Mouse (Mus musculus): Measurements from ENCODE around the gene Sdk2.

Sdk2 gene

DNA sequence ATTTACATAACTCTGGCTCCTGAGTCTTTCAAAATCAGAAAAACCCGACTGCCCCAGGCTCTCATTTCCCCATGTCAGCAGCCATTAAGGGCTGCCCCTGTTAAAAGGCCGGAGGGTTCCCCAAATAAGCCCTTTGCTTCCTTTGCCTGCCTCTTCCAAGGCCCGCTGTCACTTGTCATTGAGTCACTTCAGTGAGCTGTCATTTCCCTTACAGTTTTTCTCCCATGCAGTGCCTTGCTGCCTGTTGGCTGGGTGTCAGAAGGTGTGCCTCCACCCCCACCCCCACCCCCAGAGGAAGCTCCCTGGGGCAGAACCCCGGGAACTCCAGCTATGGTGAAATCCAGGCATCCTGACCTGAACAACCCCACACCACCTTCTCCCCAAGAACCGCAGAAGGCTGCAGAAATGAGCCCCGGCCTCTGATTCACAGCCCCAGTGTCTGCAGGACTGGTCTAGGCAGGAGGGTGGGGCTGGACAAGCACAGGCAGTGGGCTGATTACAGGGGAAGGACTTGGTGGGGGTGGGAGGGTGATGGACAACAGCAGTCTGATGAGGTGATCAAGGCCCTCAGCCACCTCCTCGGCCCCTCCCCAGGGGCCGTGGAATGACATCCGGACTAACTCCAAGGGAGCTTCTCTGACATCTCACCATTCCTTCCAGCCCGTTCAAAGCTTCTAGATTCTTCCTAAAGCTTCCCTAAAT lies 300.4 kb downstream of the Sdk2 start:
- no peak for DNase-seq (ENCODE audit: low spot score in 2 of 2)

DNA sequence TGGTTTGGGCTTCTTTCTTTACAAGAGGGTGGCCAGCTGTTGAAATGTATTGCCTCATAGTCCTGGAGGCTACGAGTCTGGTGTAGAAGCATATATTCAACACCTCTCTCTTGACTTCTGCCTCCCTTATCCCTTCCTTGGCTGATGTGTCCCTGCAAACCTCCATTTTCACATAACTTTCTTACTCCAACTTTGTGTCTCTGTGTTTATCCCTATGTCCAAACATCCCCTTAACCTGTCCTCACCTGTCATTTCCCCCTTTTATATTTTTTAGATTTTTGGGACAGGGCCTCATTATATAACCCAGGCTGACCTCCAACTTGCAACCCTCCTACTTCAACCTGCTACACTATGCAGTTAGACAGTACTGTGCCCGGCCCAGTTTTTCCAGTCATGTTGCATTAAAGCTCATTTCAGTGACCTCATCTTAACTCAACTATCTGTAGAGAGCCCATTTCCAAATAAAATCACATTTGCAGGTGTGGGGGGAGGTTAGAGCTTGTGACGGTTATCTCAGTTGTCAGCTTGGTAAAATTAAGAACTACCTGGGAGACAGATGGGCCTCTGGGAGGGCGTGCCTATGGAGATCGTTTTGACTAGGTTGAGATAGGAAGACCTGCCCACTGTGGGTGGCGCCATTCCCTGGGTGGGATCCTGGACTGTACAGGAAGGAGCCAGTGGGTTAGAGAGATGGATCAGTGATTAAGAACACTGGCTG lies 302.6 kb downstream of the Sdk2 start:
- DNase-seq (ENCODE audit: low spot score in 2 of 2) = no peak

DNA sequence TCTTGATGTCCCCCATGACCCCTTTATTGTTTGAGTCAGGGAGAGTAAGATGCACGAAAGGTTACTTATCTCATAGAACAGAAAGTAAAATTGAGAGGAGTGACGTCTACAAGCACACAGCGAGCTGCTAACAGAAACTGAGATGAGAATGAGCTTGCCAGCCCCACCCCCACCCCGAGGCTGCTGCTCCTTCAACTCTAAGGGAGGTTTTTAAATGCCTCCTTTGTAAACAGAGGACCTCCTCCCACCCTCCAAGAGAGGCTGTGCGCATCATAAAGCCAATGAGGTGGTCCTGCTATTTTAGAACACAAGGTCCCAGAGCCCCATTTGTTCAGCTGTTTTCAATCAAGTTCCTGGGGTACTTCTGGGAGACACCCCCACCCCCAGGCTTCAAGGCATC lies 303.4 kb downstream of the Sdk2 start:
- no peak for DNase-seq (ENCODE audit: low spot score in 2 of 2)

DNA sequence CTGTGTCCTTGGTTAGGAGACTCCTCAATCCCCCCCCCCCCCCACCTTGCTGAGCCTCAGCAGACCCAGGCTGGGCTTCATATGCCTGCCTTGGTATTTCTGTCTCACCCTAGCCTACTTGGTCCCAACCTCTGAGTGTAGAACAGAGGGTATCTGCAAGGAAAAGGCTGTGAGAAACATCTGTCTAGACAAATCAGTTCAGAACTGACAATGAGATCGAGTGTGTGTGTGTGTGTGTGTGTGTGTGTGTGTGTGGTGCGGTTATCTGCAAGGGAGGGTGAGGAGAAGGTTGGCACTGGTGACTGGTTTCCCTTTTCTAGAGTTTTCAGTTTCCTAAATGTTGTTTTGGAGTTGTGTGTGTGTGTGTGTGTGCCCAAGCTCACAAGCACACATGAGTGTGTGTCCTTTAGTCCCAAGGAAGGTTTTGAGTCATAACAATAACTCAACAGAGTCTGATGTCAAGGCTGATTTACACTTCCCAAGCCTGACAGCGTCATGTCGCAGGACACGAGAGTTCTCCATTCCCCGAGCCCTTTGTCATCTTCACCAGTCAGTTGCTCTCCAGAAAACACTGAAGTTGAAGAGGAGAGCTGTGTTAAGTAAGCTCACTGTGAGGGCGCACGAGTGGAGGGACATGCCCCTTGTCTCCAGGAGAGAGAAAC lies 304.6 kb downstream of the Sdk2 start:
- no peak for DNase-seq (ENCODE audit: low spot score in 2 of 2)

DNA sequence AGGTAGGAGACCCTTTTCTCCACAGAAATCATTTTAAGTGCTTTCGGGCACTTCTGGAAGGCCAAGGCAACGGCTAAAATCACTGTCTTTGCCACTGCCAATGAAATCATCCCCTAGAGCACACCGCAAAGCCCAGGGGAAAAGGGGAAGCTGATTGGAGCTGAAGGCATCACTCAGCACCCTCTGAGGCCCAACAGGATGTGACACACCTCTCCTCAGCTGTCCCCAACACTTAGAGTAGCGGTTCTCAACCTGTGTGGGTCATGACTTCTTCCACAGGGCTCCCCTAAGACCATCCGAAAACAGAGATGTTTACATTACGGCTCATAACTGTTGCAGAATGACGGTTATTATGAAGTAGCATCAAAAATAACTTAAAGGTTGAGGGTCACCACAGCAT lies 305.2 kb downstream of the Sdk2 start:
- DNase-seq (ENCODE audit: low spot score in 2 of 2) = no peak

DNA sequence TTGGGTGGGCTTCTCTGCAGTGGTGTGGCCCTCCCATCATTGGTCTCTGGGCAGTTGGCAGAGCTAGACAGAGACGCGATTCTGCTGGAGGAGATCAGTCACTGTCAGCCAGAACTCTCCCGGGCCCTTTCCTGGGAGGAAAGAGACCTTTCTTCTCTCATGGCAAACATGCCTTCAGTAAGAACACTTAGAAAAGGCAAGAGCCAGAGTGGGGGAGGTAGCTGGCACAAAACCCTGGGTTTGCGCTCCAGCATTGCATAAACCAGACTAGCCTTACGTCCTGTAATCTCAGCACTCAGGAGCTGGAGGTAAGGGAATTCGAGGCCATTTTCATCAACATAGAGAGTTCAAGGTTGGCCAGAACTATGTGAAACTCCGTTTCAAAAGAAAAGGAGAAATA lies 306.4 kb downstream of the Sdk2 start:
- DNase-seq (ENCODE audit: low spot score in 2 of 2) = no peak

DNA sequence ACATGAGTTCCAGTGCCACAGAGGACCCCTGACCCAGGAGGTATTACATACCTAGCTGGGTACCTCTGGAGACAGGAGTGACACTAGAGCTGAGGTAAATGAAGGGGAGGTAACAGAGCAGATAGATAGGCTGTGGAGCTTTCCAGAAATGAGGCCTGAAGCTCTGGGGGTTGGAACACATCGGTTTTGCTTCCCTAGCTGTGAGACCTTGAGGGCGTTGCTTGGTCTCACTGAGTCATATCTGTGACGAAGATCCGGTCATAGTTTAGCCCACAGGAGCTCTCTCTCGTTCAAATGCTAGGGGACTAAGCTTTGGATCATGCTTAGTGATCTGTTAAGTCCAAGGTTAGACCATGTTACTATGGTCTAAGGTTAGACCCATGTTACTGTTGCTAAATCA lies 308.0 kb downstream of the Sdk2 start:
- DNase-seq (ENCODE audit: low spot score in 2 of 2) = no peak

DNA sequence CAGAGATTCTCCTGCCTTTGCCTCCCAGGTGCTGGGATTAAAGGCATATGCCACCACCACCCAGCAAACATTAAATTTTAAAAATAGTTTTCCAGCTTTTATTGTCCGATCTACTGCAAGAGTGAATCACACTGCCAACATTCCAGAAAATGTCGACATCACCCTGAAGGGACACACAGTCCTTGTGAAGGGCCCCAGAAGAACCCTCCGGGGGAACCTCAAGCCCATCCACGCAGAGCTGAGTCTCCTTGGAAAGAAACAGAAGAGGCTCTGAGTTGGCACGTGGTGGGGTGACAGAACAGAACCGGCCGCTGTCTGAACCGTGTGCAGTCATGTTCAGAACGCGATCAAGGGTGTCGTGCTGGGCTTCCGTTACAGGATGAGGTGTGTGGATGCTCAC lies 310.3 kb downstream of the Sdk2 start:
- no peak for DNase-seq (ENCODE audit: low spot score in 2 of 2)

DNA sequence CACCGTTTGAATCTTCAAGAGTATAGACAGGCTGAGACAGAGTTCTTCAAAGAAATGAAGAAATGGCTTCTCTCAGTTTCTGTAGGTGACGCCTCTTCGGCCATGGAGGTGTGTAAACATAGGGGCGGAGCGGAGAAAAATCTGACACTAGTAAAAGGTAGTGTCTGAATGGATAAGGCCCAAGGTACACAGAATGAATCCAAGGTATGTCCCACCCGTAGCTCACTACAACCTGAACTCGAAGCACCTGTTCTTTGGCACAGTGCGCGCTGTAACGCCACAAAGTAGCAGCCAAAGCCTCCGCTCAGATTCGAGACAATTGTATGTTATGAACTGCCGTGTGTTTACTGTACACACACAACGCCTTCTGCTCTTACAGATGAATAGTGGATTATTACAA lies 311.0 kb downstream of the Sdk2 start:
- DNase-seq (ENCODE audit: low spot score in 2 of 2) = no peak

DNA sequence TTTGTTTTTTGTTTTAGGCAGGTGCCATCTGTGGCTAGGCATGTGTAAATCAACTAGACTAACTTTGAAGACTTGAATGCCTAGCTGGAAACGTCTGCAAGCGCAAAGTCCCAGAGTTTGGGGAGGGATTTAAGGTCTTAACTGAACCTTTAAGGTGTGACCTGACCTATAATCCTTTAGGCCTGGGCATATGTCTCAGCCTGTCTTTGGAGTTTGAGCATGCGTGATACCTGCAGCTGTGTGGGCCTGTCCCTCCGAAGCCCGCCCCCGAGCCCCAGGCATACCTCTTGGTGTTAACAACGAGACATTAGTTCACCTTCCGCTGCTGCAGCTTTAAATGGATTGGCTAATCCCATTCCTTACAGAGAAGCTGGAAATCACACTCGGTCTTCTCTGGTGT lies 312.0 kb downstream of the Sdk2 start:
- DNase-seq (ENCODE audit: low spot score in 2 of 2) = no peak

DNA sequence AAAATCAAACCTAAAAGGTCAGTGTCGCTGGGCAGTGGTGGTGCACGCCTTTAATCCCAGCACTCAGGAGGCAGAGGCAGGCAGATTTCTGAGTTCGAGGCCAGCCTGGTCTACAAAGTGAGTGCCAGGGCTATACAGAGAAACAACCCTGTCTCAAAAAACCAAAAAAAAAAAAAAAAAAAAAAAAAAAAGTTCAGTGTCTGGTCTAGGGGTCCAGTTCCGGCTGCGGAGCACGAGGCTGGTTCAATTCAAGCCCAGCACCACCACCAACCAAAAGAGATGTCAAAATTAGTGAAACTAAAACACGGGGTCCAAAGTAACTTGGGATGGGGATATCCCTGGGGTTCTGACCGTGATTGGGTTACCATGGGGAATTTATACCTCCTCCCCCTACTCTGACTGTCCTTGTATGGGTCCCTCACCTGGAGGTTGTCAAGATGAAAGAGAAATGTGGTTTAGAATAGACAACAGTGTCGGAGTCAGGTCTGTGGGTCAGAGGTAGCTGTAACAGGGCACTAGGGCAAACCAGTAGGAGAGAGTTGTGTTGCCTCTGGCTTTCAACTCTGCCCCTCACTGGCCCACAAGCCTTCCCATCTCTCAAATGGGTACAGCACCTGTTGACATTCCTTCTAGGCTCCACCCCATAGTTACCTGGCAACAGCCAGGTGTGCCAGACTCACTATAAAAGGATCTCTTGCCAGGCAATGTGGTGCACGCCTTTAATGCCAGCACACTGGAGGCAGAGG lies 314.0 kb downstream of the Sdk2 start:
- DNase-seq (ENCODE audit: low spot score in 2 of 2) = no peak

DNA sequence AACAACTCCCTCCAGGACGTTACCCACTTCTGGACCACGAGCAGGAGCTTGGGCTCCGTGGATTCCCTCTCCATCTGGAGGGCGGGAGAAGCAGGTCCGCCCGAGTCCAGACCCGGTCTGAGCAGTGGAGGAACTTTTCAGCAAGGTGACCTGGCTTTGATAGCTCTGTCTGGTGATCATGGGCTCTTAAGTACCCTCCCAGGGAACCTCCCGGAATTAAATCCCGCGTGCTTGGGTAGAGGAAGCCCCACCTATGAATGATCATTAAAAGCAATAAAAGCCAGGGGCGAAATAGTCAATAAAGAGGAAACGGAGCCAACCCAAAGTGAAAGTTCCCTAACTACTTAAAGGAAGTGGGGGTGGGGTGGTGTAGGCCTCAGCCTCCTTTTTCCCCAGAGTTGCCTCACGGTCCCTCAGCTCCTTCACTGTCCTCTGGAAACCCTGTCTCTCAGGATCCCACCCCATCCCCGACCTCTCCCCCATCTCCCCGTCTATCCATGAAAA lies 314.6 kb downstream of the Sdk2 start:
- no peak for DNase-seq (ENCODE audit: low spot score in 2 of 2)

DNA sequence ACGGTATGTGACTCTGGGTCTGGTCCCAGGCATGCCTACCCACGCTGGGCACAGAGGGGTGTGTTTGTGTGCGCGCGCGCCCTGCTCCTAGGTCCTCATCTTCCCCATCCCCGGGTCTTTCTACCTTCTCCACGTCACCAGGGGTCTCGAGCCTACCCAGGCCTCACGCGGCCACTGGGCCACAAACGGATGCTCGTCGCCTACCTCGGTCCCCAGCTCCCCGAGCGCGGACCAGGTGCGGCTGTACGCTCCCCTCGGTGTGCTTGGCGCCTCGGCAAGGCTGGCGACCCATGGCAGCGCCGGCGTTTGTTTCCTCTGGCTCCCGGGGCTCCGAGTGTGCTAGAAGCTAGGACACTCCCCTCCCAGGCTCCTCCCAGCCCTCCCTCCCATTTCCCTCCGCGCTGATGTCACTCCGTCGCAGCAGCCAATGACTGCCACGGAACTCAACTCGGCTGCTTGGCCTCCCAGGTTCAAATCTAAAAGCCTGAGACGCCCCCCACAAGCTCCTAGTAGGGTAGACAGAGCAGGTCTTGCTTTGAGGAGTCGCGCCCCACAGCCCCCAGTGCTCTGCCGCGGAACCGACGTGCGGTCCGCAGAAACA lies 315.3 kb downstream of the Sdk2 start, which contains the start of gene Cdc42ep4:
Gene Cdc42ep4 (minus strand): TSS at position 398 of the 601 bp plus-strand sequence.
- peak; percentile 65 to 71 for DNase-seq (ENCODE audit: low spot score in 2 of 2)

DNA sequence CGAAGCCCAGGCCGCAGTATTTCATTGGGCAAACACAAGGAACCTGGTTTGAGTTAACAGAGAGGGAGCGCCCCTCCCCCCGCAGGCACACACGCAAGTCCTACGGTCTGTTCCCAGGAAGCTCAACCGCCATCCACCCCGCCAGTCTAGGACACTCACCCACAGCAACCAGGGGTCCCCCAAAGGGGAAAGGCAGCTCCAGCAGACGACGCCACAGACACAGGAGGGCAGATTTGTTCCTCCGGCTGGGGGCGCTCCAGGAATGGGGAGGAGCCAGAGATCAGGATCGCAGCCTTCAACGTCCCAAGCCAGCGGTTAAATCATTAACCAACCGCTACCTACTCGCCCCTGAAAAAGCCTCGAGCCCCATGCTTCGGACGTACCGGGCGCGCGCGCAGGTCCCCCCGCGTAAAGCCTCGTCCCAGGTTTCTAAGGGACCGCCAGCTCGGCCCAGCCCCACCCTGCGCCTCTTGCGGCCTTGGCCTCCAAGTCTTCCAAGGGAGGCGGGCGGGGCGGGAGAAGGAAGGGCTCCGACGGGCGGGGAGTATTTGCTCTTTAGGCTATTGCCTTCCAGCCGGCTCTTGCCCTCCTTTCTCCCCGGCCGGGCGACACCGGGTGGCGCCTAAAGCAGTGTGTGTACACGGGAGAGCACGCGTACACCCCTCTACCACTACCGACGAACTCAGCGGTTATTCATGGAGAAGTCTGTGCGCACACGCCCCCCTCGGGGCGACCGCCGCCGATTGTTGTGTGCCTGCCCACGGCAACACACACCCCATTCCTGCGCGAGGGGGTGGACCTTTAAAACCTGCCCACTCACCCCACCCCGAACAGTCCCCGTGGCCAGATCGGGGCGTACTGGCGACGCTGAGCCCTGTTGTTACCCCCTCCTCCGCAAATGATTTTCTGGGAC lies 316.0 kb downstream of the Sdk2 start:
- DNase-seq (ENCODE audit: low spot score in 2 of 2) = peak; percentile 64 to 73

DNA sequence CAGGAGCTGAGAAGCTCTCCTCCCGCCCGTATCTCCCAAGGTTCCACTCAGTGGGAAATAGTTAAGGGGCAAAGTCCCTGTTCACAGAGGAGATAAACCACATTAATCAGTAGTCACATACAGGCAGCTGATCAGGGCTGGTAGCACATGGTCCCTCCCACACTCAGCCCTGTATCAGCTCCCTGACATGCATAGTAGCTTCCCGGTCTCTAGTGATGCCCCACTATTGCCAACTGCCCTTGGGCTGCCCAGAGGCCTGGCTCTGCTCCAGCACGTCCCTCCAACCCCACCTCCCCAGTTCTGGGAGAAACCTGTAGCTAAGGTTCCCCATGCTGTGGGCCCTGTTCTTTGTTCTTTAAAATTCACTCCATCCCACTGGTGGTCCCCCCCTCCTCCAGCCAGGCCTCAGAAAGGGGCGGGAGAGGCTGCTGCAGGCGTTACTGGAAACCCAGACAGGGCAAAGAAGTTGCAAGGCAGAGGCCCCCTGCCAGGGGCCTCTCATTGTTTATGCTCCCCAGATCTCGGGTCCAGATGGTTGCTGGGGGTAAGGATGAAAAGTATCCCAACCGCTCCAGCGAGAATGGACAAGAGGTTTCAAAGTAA lies 317.0 kb downstream of the Sdk2 start:
- peak in 1 of 2 experiments; percentile 7 for DNase-seq (ENCODE audit: low spot score in 2 of 2)

DNA sequence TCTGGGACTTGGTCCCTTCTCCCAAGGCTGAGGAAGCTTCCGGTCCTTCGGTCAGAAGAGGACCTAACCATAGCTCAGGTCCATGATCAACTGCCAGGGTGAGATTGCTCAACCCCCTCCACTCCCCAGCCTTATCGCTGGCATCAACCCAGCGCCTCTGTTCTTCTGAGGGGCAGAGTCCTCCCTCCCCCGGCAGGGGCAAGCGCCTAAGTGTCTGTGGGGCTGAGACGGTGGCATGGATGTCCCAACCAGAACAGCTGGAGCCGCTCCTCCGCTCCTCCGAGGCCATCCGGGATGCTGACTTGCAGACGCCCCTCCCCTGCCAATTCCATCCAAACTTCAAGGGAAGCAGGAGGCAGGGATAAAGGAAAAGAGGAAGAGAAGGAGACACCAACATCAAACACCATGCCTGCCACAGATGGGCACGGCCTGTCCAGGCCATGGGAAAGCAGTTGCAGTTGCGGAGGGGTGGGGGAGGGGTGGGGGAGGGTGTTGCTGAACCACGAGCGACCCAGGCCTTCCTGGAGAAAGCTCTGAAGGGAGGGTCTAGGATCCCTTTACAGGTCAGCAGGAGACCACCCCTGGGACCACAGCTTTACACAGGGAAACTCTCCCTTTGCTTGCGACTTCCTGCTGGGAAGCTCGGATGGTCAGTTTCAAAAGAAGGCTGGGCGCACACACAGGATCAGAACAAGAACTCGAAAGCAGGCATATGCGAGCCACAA lies 317.9 kb downstream of the Sdk2 start:
- DNase-seq (ENCODE audit: low spot score in 2 of 2) = peak in 1 of 2 experiments; percentile 28

DNA sequence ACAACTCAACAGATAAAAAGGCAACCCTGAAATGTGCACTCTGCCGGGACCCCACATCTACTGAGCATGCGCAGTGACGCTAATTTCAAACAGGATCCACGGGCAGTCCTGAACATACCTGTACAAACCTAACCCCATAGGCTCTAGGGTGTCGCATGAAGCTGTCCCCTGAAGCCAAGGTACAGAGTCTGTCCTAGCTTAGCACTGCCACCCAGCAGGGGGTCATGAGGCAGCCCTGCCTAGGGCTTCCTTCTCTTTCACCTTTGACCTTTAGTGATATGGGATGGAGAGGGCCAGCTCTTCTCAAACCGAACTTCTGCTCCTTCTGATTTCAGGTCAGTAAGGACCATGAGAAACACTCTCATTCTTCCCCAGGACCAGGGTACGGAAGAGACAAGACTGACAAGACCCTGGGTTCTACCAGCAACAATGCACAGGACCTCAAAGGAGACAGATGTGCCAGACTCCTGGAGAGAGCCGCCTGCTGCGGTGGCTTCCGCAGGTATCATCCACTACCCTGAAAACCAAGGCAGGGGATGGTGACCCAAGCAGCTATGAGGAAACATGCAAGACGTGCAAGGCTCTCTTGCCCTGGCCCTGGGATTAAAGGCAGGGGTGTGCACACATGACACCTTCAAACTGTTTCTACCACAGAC lies 319.0 kb downstream of the Sdk2 start:
- no peak for DNase-seq (ENCODE audit: low spot score in 2 of 2)

DNA sequence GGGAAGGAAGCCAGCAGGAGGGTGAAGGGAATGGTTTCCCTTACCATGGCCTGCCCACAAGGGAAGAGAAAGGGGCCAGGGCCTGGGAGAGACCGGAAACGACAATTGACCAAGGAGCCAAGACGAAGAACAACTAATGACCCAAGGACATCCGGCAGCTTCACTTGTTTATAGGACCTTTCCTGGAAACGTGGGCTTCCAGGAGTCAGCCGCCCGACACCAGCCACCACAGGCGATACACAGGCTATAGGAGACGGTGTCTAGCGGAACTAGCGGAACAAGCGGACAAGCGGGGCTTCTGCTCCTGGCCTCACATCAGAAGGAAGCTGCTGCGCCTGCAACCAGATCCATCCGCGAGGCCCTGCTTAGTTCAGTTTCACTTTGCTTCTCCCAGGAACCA lies 319.8 kb downstream of the Sdk2 start:
- DNase-seq (ENCODE audit: low spot score in 2 of 2) = no peak

DNA sequence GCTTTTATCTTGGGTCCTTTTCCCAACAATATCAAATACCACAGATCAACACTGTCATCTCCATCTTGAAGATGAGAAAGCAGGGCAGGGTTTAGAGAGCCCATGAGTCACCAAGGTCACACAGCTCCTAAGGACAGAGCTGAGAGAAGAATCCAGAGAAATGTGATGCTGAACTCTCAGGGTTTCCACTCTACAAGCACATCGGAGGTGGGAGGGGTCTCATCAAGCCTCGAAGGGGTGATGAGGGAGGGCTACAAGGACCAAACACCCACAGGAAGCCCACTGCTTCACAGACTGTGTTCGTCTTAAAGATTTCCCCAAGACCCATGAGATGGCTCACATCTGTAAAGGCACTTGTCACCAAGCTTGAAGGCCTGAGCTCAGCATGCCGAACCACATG lies 320.9 kb downstream of the Sdk2 start:
- no peak for DNase-seq (ENCODE audit: low spot score in 2 of 2)

All from spleen, postnatal 14 days (tissue).